Mouse (Mus musculus): ENCODE measurements at regions not wholly inside any gene's neighbourhood (a gene's known extent, or its start where the extent isn't known, plus 50 kb on each side); places are given as distances from the start of the nearest gene placed in this dataset.
A peak's percentile ranks its signal among the peaks of the same experiment; 100 is the strongest.

- no peak for DNase-seq
Observed at GRCm38 (mm10) chr2:160186106-160186505, 147.9 kb downstream of the Gm826 start.

DNA sequence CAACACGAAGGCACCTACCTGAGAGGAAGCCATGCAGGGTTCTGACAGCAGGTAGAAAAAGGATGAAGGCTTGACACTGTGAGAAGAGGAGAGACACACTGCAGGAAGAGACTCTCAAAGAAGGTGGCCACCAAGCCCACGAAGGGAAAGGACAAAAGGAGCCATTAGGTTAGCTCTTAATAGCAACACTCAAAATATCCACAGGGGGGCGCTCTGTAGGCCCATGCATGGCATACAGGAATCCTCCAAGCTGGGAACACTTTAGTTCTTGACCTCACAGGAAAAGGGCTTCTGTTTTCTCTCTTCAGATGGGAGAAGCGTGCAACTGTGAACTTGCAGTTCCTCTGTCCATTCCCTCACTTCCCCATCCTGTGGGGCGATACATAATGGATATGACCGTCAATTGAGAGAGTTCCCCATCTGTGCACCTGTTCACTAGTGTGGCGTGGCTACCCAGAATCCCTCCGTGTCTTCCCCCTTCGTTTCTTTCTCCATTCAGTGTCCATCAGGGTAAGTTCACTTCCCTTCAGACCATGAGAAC is 162.9 kb downstream of the Gm826 start:
- DNase-seq: peak; percentile 14

GRCm38 (mm10) chr2:160158599-160159261 is 175.2 kb downstream of the Gm826 start:
- no peak for DNase-seq

DNA sequence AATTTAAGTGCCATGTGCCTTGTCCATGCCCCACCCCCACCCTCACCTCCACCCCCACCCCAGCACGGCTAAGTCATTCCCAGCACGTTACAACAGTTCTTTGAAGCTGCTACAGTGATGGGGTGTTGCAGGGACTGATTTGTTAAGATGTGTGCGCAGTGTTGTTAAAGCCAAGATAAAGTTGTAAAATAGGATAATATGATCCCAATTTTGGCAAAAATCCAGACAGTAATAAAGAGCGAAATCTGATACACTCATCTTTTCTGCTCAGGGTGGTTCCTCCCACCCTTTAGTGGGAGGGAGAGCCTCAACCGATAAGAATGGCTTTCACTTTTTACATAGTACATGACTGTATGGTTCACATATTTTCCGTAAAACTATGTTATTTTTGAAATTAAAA is 180.2 kb downstream of the Gm826 start:
- DNase-seq: no peak

GRCm38 (mm10) chr2:160152101-160152500 is 181.9 kb downstream of the Gm826 start:
- DNase-seq: no peak

DNA sequence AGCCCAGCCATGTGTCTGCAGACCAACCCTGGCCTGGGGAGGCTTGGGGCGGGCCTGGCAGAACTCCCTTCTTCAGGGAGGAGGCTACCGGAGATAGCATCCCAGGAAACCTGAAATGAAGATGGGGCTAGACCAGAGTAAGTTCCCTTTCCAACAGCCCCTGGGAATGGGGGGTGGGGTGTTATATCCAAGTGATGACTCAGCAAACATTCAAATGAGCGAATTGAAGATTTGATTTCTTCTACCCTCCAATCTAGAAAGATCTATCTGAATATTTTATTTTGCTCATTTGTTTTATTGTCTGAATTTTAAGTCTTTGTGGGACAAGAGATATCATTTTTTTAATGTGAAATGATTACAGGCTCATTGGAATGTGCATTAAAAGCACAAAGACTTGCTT is 185.0 kb downstream of the Gm826 start:
- no peak for DNase-seq

- no peak for DNase-seq
Observed at GRCm38 (mm10) chr2:160148516-160148915, 185.4 kb downstream of the Gm826 start.

DNA sequence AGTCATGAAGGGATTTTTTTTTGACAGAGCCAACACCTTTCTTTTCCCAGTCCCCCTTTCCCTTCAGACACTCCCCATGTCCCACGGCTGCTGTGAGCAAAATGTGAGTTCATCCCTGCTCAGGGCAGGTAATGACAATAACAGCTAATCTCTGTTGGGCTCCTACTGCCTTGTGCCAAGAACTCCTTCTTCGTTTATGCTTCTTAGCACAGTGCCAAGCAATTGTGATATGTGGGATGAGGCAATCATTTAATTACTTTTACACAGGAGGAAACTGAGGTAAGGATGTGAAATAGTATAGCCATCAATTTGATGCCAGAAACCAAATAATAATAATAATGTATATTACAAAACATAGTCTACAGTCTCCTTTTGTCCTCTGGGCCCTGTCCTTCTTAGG is 185.9 kb downstream of the Gm826 start:
- DNase-seq: no peak

GRCm38 (mm10) chr2:160140166-160140740 is 193.7 kb downstream of the Gm826 start:
- DNase-seq: no peak

- no peak for DNase-seq
Observed at GRCm38 (mm10) chr2:160138091-160138490, 195.9 kb downstream of the Gm826 start.

GRCm38 (mm10) chr2:160131797-160132196 is 202.2 kb downstream of the Gm826 start:
- DNase-seq: no peak

DNA sequence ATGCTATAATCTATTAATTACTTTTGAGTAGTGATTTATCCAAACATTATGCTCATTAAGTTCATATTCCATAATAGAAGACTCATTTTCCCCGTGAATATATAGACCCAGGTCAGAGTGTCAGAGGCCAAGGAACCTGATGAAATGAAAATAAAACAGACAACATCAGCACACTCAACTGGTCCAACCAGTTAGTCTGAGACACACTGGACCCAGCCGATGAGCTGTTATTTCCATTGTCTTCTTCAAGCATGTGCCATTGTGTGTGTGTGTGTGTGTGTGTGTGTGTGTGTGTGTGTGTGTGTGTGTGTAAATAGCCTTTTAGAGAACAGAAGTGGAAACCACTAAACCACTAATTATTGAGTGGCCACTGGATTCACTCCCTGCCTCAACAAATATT is 202.6 kb downstream of the Gm826 start:
- no peak for DNase-seq

- DNase-seq: no peak
Observed at GRCm38 (mm10) chr2:160117148-160117547, 216.8 kb downstream of the Gm826 start.

DNA sequence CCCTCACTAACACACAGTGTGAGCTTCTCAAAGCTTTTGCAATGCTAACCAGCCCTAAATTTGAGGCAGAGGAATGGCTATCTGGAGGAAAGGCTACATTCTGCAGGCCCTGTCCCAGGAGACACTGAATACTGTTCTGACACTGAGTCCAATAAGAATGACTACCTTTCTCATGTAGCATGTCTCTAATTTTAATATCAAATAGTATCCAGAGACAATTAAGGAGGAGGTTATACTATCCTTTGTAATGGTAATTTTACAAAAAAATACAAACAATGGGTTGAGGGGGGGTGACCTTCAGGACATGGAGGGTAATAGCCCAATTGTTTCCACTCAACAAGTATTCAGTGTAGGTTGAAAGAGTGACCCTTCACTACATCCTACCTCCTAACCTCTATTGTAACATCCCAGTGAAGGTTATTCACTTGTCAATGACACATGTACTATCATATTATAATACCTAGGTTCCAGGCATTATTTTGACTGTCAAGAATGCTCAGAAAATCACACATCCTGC is 222.7 kb downstream of the Gm826 start:
- DNase-seq: no peak

GRCm38 (mm10) chr2:160093078-160093477 is 240.9 kb downstream of the Gm826 start:
- DNase-seq: no peak

DNA sequence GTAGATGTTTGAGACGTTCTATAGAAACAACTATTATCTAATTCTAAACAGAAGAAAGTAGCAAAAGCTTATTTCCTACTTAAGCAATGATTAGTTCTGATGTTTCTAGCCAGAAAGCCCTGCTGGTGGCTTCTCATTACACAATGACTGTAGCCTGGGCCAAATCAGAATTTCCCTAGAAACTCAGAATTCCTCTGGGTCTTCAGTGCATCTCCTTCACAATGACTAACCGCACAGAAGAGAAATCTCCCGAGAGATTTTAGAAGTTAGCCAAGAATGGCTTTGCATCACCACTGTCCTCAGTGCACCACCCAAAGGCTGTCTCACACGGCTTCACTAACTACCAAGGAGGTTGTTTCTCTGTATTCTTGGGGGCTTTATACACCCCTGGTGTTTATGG is 248.0 kb downstream of the Gm826 start:
- no peak for DNase-seq

DNA sequence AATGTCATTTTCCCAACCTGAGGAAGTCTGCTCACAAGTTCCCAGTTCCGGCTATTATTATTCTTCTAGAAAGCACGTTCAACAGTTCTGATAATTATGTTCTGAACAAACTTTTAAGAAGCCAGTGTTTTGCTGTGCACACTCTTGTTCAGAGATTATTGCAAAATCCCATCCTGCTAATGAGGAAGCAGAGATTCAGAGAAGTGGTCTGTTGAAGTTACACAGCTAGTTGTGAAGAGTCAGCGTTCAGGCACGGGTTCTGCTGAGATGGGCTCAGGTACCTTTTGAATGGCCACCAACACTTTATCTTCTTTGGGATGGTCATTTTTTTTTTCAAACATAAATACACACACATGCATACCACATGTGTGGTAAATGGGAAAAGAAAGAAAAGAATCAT is 250.3 kb downstream of the Gm826 start:
- no peak for DNase-seq

GRCm38 (mm10) chr2:160082106-160082653 is 251.8 kb downstream of the Gm826 start:
- no peak for DNase-seq

- no peak for DNase-seq
Observed at GRCm38 (mm10) chr2:160075694-160076093, 258.3 kb downstream of the Gm826 start.

DNA sequence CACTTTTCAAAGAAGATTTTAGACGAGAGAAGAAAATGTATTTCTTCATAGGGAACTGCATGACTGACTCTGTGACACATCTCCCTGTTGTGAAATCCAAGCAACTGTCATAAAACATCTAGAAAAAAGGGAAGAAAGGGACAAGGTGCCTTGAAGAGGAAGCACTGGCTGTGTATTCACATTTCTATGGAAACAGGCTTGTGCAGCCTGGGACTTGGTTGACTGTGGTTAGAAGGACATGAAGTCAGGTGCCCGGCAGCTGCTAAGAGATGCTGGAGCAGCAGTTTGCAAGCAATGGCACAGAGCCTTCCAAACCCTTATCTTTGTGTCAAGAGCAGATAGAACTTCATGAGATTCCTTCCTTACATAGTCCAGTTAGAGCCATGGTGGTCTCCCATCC is 263.5 kb downstream of the Gm826 start:
- no peak for DNase-seq

GRCm38 (mm10) chr2:160068772-160069171 is 265.2 kb downstream of the Gm826 start:
- no peak for DNase-seq

GRCm38 (mm10) chr2:160067904-160068303 is 266.1 kb downstream of the Gm826 start:
- no peak for DNase-seq

GRCm38 (mm10) chr2:160066491-160067303 is 267.3 kb downstream of the Gm826 start:
- no peak for DNase-seq

Measured in thymus, postnatal 25 days (tissue).